Mouse (Mus musculus) megakaryocyte progenitor cell, adult 5-6 weeks (primary cell): ENCODE results near the gene Mms19. TPM values are rescaled to one million over a fixed set of nuclear protein-coding genes. Genes with fewer than 3 reads are reported as not detected.
A peak's percentile ranks its signal among the peaks of the same experiment; 100 is the strongest.

ENCODE experiments used
- ATAC-seq: replicated peaks from 2 replicates; pipeline ENCODE4 v1.8.0; 2016; ENCODE audit warnings: mild to moderate bottlenecking, moderate TSS enrichment, inconsistent platforms; ENCODE audit not compliant: poor library complexity
- total RNA-seq, 2 experiments: library from RNA; stranded (forward) in 1 of 2; stranded (reverse) in 1 of 2; fragments of 157-497, 149-512 nt in 1 of 2; fragments of 200-1000 nt in 1 of 2; gene quantifications; 2 replicates each; pipeline versions ENCODE4 v1.2.3 to v1.2.4; 2015 to 2017

The Mms19 gene
- total RNA-seq, 2 experiments from 2014 or later, result 16.2 to 25.2 TPM

- no peak for ATAC-seq
These were observed 18.0 kb upstream of the Mms19 start for GRCm38 (mm10) chr19:41998770-41999548.

GRCm38 (mm10) chr19:41997090-41997489 lies 16.1 kb upstream of the Mms19 start:
- no peak for ATAC-seq

DNA sequence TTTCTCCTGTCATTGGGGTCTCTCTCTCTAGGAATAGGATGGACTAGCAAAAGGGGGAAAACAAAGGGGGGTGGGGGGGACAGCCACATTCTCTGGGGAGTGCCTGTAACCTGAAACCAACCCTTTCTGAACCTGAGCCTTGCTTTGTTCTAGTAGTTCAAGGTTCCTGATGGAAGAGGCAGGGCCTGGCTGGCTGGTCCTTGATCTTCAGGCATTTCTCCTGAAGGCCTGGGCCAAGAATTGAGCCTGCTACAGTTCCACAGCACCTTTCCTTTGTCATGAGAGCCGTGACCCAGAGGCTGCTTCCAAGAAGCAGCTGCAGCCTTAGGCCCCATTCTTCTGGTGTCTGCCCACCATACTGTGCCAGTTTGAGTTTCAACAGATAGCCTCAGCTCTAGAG lies 14.5 kb upstream of the Mms19 start:
- ATAC-seq, result no peak

- ATAC-seq, result no peak
These were observed 13.1 kb upstream of the Mms19 start for GRCm38 (mm10) chr19:41994023-41994422.

DNA sequence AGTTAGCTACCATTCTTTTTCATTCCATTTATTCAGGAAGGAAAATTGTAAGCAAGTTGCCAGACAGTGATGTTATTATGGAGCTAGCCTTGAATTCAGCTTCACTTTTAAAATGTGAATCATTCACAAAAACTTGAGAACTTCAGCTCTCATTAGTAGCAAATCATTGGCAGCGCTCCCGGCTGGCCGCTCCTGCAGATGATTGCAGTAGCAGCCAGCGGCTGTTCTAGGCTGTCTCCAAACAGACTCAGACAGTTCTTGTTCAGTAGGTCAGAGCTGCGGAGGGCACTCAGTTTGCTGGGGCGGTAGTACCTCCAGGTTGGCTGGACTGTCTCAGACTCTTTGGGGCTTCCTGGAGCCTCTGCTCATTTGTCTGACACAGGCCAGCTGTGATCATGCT lies 12.5 kb upstream of the Mms19 start:
- no peak for ATAC-seq

DNA sequence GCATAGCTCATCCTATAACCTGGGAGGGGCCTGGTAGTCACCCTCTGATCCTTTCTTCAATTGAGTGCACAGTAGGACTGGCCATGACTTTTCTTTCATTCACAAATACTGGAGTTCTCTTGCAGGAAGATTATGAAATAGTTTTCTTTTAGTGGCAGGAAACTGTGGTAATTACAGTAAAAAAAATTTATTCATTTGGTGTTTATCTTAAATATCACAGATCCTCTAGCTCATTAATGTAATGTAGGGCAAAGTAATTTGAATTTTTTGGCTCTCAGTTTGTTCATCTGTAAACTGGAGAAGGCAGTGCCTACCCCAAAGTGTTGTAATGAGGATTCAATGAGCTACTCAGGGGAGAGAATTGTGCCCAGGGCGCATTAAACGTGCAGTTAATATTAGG lies 12.0 kb upstream of the Mms19 start:
- no peak for ATAC-seq

GRCm38 (mm10) chr19:41991926-41992477 lies 11.0 kb upstream of the Mms19 start:
- ATAC-seq, result no peak

- peak; percentile 58 for ATAC-seq
These were observed 8.9 kb upstream of the Mms19 start for GRCm38 (mm10) chr19:41989810-41990209.

DNA sequence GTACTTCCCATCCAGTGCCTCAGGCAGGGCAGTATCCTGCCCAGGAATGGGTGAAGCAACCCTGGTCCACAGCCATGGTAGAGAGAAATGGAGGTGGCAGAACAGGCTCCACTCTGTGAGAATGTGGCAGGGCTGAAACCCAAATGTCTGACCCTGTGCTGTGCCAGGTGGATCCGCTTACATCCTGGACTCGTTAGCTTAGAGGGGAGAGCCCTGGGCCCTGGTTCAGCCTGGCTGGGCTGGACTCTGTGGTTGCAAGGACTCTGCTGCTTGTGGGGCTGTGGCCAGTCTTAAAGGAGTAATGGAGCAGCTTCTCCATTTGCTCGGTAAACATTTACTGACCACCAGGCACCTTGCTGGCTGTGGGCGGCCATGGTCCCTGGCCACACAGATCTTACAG lies 6.2 kb upstream of the Mms19 start:
- no peak for ATAC-seq

- ATAC-seq, result no peak
These were observed 5.0 kb upstream of the Mms19 start for GRCm38 (mm10) chr19:41985994-41986393.

- peak; percentile 19 for ATAC-seq
These were observed 1.8 kb upstream of the Mms19 start for GRCm38 (mm10) chr19:41982791-41983150.

DNA sequence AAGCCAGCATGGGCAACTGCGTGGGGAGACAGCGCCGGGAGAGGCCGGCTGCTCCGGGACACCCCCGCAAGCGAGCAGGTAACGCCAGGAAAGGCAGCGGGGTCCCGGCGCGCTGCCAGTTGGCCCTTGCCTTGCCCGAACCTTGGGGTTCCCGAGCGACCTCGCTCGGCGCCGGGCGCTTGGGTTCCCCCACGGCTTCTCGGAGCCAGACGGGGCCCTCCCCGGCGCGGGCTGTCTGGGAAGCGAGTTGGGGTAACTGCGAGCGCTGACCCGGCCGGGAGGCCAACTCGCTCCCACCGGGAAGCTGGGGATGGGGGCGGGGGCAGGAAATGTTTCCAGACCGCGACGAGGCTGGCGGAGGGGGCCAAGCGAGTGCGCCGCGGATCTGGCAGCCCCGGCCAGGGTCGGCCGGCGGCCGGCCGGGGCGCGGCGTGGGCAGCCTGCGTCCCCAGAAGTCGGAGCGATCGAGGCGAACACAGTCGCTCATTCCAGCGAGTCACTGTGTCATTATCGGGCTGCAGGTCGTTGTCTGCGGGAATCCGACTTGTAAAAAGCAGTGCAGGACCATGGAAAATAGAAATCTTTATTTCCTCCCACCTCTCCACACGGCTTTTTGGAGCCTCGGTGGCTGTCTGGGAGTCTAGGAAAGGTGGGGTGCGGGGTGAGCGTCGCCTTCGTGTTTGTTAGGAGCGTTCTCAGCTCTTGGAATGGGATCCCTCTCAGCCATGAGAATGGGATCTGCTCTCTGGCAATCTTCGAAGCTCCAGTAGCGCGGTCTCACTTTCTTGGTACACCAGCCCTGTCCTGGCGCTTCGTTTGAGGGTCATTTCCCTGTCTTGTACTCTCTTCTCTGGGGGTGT lies 1.2 kb upstream of the Mms19 start:
- no peak for ATAC-seq

GRCm38 (mm10) chr19:41981595-41981927 lies 604 bp upstream of the Mms19 start, which contains the start of gene Ubtd1:
Gene Ubtd1 (plus strand): TSS chr19:41981763.
- ATAC-seq, result no peak

DNA sequence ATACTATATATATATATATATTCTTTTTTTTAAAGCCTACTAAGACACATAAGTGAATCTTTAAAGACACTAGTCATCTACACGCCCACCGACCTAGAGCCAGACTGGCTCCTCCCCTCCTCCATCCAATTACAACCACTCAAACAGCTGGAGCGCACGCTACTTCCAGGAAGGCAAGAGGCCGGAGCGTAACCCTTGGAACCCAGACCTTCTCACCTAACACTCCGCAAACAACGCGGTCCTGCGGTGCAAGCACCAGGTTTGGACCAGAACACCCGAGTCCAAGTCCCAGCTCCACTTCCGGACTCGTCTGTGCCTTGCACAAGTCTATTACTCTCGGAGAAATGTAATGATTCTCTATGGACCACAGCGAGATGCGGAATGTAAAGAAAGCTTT lies 537 bp downstream of the Mms19 start:
- ATAC-seq, result peak; percentile 18

GRCm38 (mm10) chr19:41973891-41974794 lies 6.8 kb downstream of the Mms19 start:
- no peak for ATAC-seq

- no peak for ATAC-seq
These were observed 11.3 kb downstream of the Mms19 start for GRCm38 (mm10) chr19:41969618-41970017.

- no peak for ATAC-seq
These were observed 27.4 kb downstream of the Mms19 start for GRCm38 (mm10) chr19:41953574-41953973.

GRCm38 (mm10) chr19:41952287-41952686 lies 28.7 kb downstream of the Mms19 start:
- peak; percentile 63; the same call in 1 of the 2 replicates for ATAC-seq

GRCm38 (mm10) chr19:41943841-41944240 lies 37.1 kb downstream of the Mms19 start:
- no peak for ATAC-seq

GRCm38 (mm10) chr19:41938539-41938938 lies 42.4 kb downstream of the Mms19 start:
- no peak for ATAC-seq

GRCm38 (mm10) chr19:41935921-41936320 lies 45.0 kb downstream of the Mms19 start:
- ATAC-seq, result no peak
